Mouse (Mus musculus): ENCODE measurements around the gene Dnaaf1. TPM values are rescaled to one million over a fixed set of nuclear protein-coding genes. Genes with fewer than 3 reads are reported as not detected.

Dnaaf1 gene
- polyA plus RNA-seq, 1 experiment from 2014 or later = 0.13 TPM

GRCm38 (mm10) chr8:119622555-119622954, 47.5 kb downstream of the Dnaaf1 start:
- no peak for TF ChIP-seq CTCF (IDR thresholded peaks at IDR 0.05)
- in situ Hi-C loops (cut with MboI; ENCODE audit: low pct_unique_long_range_greater_than_20kb) = no loop called here
- POLR2A ChIA-PET = interaction anchor here (0.6 kb wide), 1 partner anchor 48 kb away, joined by 6 read pairs; no protein-coding TSS in a partner anchor
- ATAC-seq (no peak), DNase-seq (ENCODE audit: low read depth, low spot score) (no peak)
- CTCF ChIA-PET = interaction anchor here (0.7 to 2.0 kb wide), 3 partner anchors 11 to 87 kb away, joined by 3 to 6 read pairs (median 4); no protein-coding TSS in a partner anchor
- H3K27me3 ChIP-seq = peaks cover 40% of the 10 kb centered on the region

- no peak for ATAC-seq
- DNase-seq (ENCODE audit: low read depth, low spot score) = no peak
- ChIA-PET POLR2A (interaction anchor here (0.6 kb wide), 1 partner anchor 49 kb away, joined by 6 read pairs; no protein-coding TSS in a partner anchor), CTCF (interaction anchor here (1.7 kb wide), 1 partner anchor 11 kb away, joined by 4 read pairs; no protein-coding TSS in a partner anchor)
- H3K27me3 ChIP-seq = peaks cover 42% of the 10 kb centered on the region
- TF ChIP-seq CTCF (IDR thresholded peaks at IDR 0.05) = no peak
- in situ Hi-C loops (cut with MboI; ENCODE audit: low pct_unique_long_range_greater_than_20kb) = no loop called here
Observed at GRCm38 (mm10) chr8:119623061-119623460, 48.0 kb downstream of the Dnaaf1 start.

- peaks cover 42% of the 10 kb centered on the region for H3K27me3 ChIP-seq
- ATAC-seq (no peak), DNase-seq (ENCODE audit: low read depth, low spot score) (no peak)
- ChIA-PET POLR2A (no interaction called here), CTCF (interaction anchor here (1.3 to 1.7 kb wide), 2 partner anchors 10 to 53 kb away, joined by 3 to 4 read pairs; no protein-coding TSS in a partner anchor)
- TF ChIP-seq CTCF (IDR thresholded peaks at IDR 0.05) = no peak
- in situ Hi-C loops (cut with MboI; ENCODE audit: low pct_unique_long_range_greater_than_20kb) = no loop called here
Observed at GRCm38 (mm10) chr8:119623744-119624143, 48.7 kb downstream of the Dnaaf1 start.

GRCm38 (mm10) chr8:119624916-119625315, 49.9 kb downstream of the Dnaaf1 start:
- DNase-seq (ENCODE audit: low read depth, low spot score) = no peak
- no peak for ATAC-seq
- in situ Hi-C loops (cut with MboI; ENCODE audit: low pct_unique_long_range_greater_than_20kb) = no loop called here
- CTCF ChIA-PET = interaction anchor here (1.3 to 1.5 kb wide), 2 partner anchors 11 to 51 kb away, joined by 3 to 4 read pairs; no protein-coding TSS in a partner anchor
- POLR2A ChIA-PET = no interaction called here
- TF ChIP-seq CTCF (IDR thresholded peaks at IDR 0.05) = no peak
- peaks cover 50% of the 10 kb centered on the region for H3K27me3 ChIP-seq

GRCm38 (mm10) chr8:119625788-119626187, 50.8 kb downstream of the Dnaaf1 start:
- H3K27me3 ChIP-seq = peaks cover 50% of the 10 kb centered on the region
- no peak for TF ChIP-seq CTCF (IDR thresholded peaks at IDR 0.05)
- no peak for ATAC-seq
- POLR2A ChIA-PET = no interaction called here
- no peak for DNase-seq (ENCODE audit: low read depth, low spot score)
- in situ Hi-C loops (cut with MboI; ENCODE audit: low pct_unique_long_range_greater_than_20kb) = no loop called here
- CTCF ChIA-PET = interaction anchor here (0.8 to 1.5 kb wide), 2 partner anchors 10 to 13 kb away, joined by 3 to 4 read pairs; no protein-coding TSS in a partner anchor

- CTCF ChIA-PET = no interaction called here
- no peak for TF ChIP-seq CTCF (IDR thresholded peaks at IDR 0.05)
- peaks cover 56% of the 10 kb centered on the region for H3K27me3 ChIP-seq
- DNase-seq (ENCODE audit: low read depth, low spot score) = no peak
- no peak for ATAC-seq
- POLR2A ChIA-PET = no interaction called here
- in situ Hi-C loops (cut with MboI; ENCODE audit: low pct_unique_long_range_greater_than_20kb) = no loop called here
Observed at GRCm38 (mm10) chr8:119627199-119627598, 52.2 kb downstream of the Dnaaf1 start.

GRCm38 (mm10) chr8:119627613-119628359, 52.8 kb downstream of the Dnaaf1 start:
- POLR2A ChIA-PET = no interaction called here
- peaks cover 58% of the 10 kb centered on the region for H3K27me3 ChIP-seq
- no peak for TF ChIP-seq CTCF (IDR thresholded peaks at IDR 0.05)
- in situ Hi-C loops (cut with MboI; ENCODE audit: low pct_unique_long_range_greater_than_20kb) = no loop called here
- CTCF ChIA-PET = no interaction called here
- DNase-seq (ENCODE audit: low read depth, low spot score) (no peak), ATAC-seq (no peak)

- POLR2A ChIA-PET = interaction anchor here (0.7 kb wide), 1 partner anchor 13 kb away, joined by 8 read pairs; no protein-coding TSS in a partner anchor
- DNase-seq (ENCODE audit: low read depth, low spot score) (no peak), ATAC-seq (no peak)
- no peak for TF ChIP-seq CTCF (IDR thresholded peaks at IDR 0.05)
- CTCF ChIA-PET = no interaction called here
- in situ Hi-C loops (cut with MboI; ENCODE audit: low pct_unique_long_range_greater_than_20kb) = no loop called here
- H3K27me3 ChIP-seq = peaks cover 53% of the 10 kb centered on the region
Observed at GRCm38 (mm10) chr8:119630841-119631240, 55.8 kb downstream of the Dnaaf1 start.

GRCm38 (mm10) chr8:119632246-119632645, 57.2 kb downstream of the Dnaaf1 start:
- CTCF ChIA-PET = interaction anchor here (1.2 kb wide), 1 partner anchor 11 kb away, joined by 3 read pairs; no protein-coding TSS in a partner anchor
- DNase-seq (ENCODE audit: low read depth, low spot score) (no peak), ATAC-seq (no peak)
- POLR2A ChIA-PET = interaction anchor here (0.6 kb wide), 1 partner anchor 1044 kb away, joined by 4 read pairs; no protein-coding TSS in a partner anchor
- peaks cover 56% of the 10 kb centered on the region for H3K27me3 ChIP-seq
- no peak for TF ChIP-seq CTCF (IDR thresholded peaks at IDR 0.05)
- in situ Hi-C loops (cut with MboI; ENCODE audit: low pct_unique_long_range_greater_than_20kb) = no loop called here

GRCm38 (mm10) chr8:119632909-119633308, 57.9 kb downstream of the Dnaaf1 start:
- ChIA-PET CTCF (interaction anchor here (1.2 kb wide), 1 partner anchor 11 kb away, joined by 3 read pairs; no protein-coding TSS in a partner anchor), POLR2A (interaction anchor here (0.6 to 1.2 kb wide), 3 partner anchors 15 to 1043 kb away, joined by 3 to 5 read pairs (median 4); no protein-coding TSS in a partner anchor)
- peaks cover 52% of the 10 kb centered on the region for H3K27me3 ChIP-seq
- DNase-seq (ENCODE audit: low read depth, low spot score) = no peak
- ATAC-seq = no peak
- in situ Hi-C loops (cut with MboI; ENCODE audit: low pct_unique_long_range_greater_than_20kb) = no loop called here
- no peak for TF ChIP-seq CTCF (IDR thresholded peaks at IDR 0.05)

All from Patski (cell line).